Mouse (Mus musculus) thymus, adult 2 months (tissue): ENCODE results near the gene Bak1.
"Not testable (repeated sequence)": the region's sequence is repeated elsewhere in the genome, so short reads cannot be mapped to it uniquely, and the experiment has no call there.

Source experiments
- CTCF ChIP-seq: fragments of 200-500 bp; IDR thresholded peaks from 2 replicates; pipeline ENCODE4 v1.5.1; 2012; ENCODE audit warnings: mild to moderate bottlenecking, control low read depth, low read length, moderate library complexity, borderline replicate concordance; ENCODE audit not compliant: control insufficient read depth, poor library complexity, insufficient read depth; ENCODE audit errors: extremely low read depth
- POLR2A ChIP-seq: fragments of 200-500 bp; IDR thresholded peaks from 2 replicates; pipeline ENCODE4 v1.6.1; 2012; ENCODE audit warnings: mild to moderate bottlenecking, low read length, control low read depth, moderate library complexity; ENCODE audit not compliant: control insufficient read depth, poor library complexity, insufficient read depth; ENCODE audit errors: extremely low read depth

- TF ChIP-seq CTCF, POLR2A: not testable (repeated sequence)
Observed at GRCm38 (mm10) chr17:26977354-26977753, 51.5 kb downstream of the Bak1 start.
